Mouse (Mus musculus) lung, postnatal 0 days (tissue): Measurements from ENCODE around the gene Unkl.

Experiments
- CTCF ChIP-seq: IDR thresholded peaks from 2 replicates; pipeline ENCODE4 v1.5.1; 2016; ENCODE audit warnings: antibody characterized with exemption, mild to moderate bottlenecking
- EP300 ChIP-seq: IDR thresholded peaks from 2 replicates; pipeline ENCODE4 v1.6.1; 2016; ENCODE audit warnings: antibody characterized with exemption, mild to moderate bottlenecking, control low read depth

- TF ChIP-seq CTCF: no peak
- TF ChIP-seq EP300: no peak
Observed at GRCm38 (mm10) chr17:25215431-25215830, 27.2 kb downstream of the Unkl start.
